Mouse (Mus musculus) kidney, embryonic 15.5 days (tissue): ENCODE measurements around the gene Slc27a1. TPM values are rescaled to one million over a fixed set of nuclear protein-coding genes. Genes with fewer than 3 reads are reported as not detected.

ENCODE experiments used
- ATAC-seq: fragments of 200-750 bp; cut with Nextera tagmentation; replicated peaks from 2 replicates; pipeline ENCODE4 v1.8.0; 2017; ENCODE audit warnings: moderate TSS enrichment; ENCODE audit not compliant: low FRiP score
- H3K27ac ChIP-seq: fragments of 300-500 bp; sonication (generic); 2 replicates; pipeline ENCODE4 v1.5.1; 2015; ENCODE audit warnings: mild to moderate bottlenecking, inconsistent platforms
- H3K27me3 ChIP-seq: fragments of 300-500 bp; sonication (generic); 2 replicates; pipeline ENCODE4 v1.6.1; 2015; ENCODE audit warnings: inconsistent platforms
- H3K36me3 ChIP-seq: fragments of 300-500 bp; sonication (generic); 2 replicates; pipeline ENCODE4 v1.6.1; 2015; ENCODE audit warnings: inconsistent platforms
- H3K4me1 ChIP-seq: fragments of 300-500 bp; sonication (generic); 2 replicates; pipeline ENCODE4 v1.6.1; 2015; ENCODE audit warnings: inconsistent platforms
- H3K4me2 ChIP-seq: fragments of 300-500 bp; sonication (generic); 2 replicates; pipeline ENCODE4 v1.6.1; 2015; ENCODE audit warnings: moderate library complexity, mild to moderate bottlenecking, inconsistent platforms
- H3K4me3 ChIP-seq: fragments of 300-500 bp; sonication (generic); replicated peaks from 2 replicates; pipeline ENCODE4 v1.5.1; 2015; ENCODE audit warnings: mild to moderate bottlenecking, inconsistent platforms
- H3K9ac ChIP-seq: fragments of 300-500 bp; sonication (generic); 2 replicates; pipeline ENCODE4 v1.6.1; 2015; ENCODE audit warnings: mild to moderate bottlenecking, inconsistent platforms
- H3K9me3 ChIP-seq: fragments of 300-500 bp; sonication (generic); replicated peaks from 2 replicates; pipeline ENCODE4 v1.6.1; 2016; ENCODE audit warnings: inconsistent platforms
- WGBS: fragments of 180-500 bp; shearing (Covaris S2); methylation state at CpG from one replicate; pipeline ENCODE4 v1.1.7; 2015; ENCODE audit warnings: mixed read lengths; 5-methylcytosine and 5-hydroxymethylcytosine counted together
- microRNA-seq: library from miRNA; unstranded; fragments of <30 nt; microRNA quantifications from one replicate; pipeline ENCODE4, GENCODE M21; 2016
- polyA plus RNA-seq: library from polyadenylated mRNA; unstranded; fragments of >200 nt; fragmentation: Nextera tagmentation; extraction: Ambion mirVana; gene quantifications from 2 replicates; pipeline ENCODE4 v1.2.1, GENCODE M21; 2015

Slc27a1 gene
- polyA plus RNA-seq, 1 experiment from 2014 or later = 45.3 TPM

GRCm38 (mm10) chr8:71630761-71631160, 62.1 kb downstream of the Slc27a1 start:
- H3K4me2 ChIP-seq = no peak overlapping the region
- WGBS = 84% methylated on average over 6 of the region's 6 CpGs
- H3K9ac ChIP-seq = no peak overlapping the region
- peaks cover 7% of the 10 kb centered on the region; the same call in 1 of the 2 replicates for H3K9me3 ChIP-seq
- no peak overlapping the region for H3K4me3 ChIP-seq
- H3K4me1 ChIP-seq = peaks cover 48% of the 10 kb centered on the region
- peaks cover 52% of the 10 kb centered on the region for H3K27me3 ChIP-seq
- no peak for ATAC-seq
- no peak overlapping the region for H3K27ac ChIP-seq
- H3K36me3 ChIP-seq = peaks cover 11% of the 10 kb centered on the region; the same call in 1 of the 2 replicates

GRCm38 (mm10) chr8:71631897-71632296, 63.2 kb downstream of the Slc27a1 start:
- 63% methylated on average over 2 of the region's 2 CpGs for WGBS
- Histone ChIP-seq H3K4me1 (peaks cover 48% of the 10 kb centered on the region), H3K27me3 (peaks cover 60% of the 10 kb centered on the region), H3K9ac (no peak overlapping the region), H3K4me3 (no peak overlapping the region), H3K27ac (no peak overlapping the region), H3K4me2 (no peak overlapping the region), H3K9me3 (peaks cover 7% of the 10 kb centered on the region; the same call in 1 of the 2 replicates), H3K36me3 (no peaks in the 10 kb centered on the region)
- ATAC-seq = no peak

GRCm38 (mm10) chr8:71633164-71633563, 64.5 kb downstream of the Slc27a1 start:
- no peak overlapping the region for H3K4me3 ChIP-seq
- H3K4me1 ChIP-seq = peaks cover 37% of the 10 kb centered on the region
- peak overlapping the region; percentile 56 for H3K4me2 ChIP-seq
- H3K36me3 ChIP-seq = no peaks in the 10 kb centered on the region
- H3K27ac ChIP-seq = no peak overlapping the region
- WGBS = 16% methylated on average over 19 of the region's 22 CpGs
- peaks cover 7% of the 10 kb centered on the region; the same call in 1 of the 2 replicates for H3K9me3 ChIP-seq
- H3K27me3 ChIP-seq = peaks cover 60% of the 10 kb centered on the region
- ATAC-seq = no peak
- no peak overlapping the region for H3K9ac ChIP-seq

GRCm38 (mm10) chr8:71633981-71634667, 65.4 kb downstream of the Slc27a1 start:
- H3K36me3 ChIP-seq = no peaks in the 10 kb centered on the region
- H3K9me3 ChIP-seq = peaks cover 7% of the 10 kb centered on the region; the same call in 1 of the 2 replicates
- peak; percentile 34 for ATAC-seq
- WGBS = 1% methylated on average over 26 of the region's 26 CpGs
- H3K27me3 ChIP-seq = peaks cover 60% of the 10 kb centered on the region
- peaks cover 28% of the 10 kb centered on the region for H3K4me1 ChIP-seq
- H3K4me3 ChIP-seq = peak overlapping the region; percentile 28
- H3K4me2 ChIP-seq = peak overlapping the region; percentile 56
- H3K9ac ChIP-seq = no peak overlapping the region
- H3K27ac ChIP-seq = no peak overlapping the region

Small RNAs within 50 kb of the gene (microRNA-seq; reads per million reads assigned to microRNA genes)
- gene Mir6769b = not detected

Other genes starting within 250 kb of the Slc27a1 start
- 103 and 105 TPM in 2 replicates for gene Use1, start 202.0 kb upstream of the Slc27a1 start, polyA plus RNA-seq
- 6.6 and 7.1 TPM in 2 replicates for gene Ocel1, start 197.6 kb upstream of the Slc27a1 start, polyA plus RNA-seq
- 96.1 and 99.9 TPM in 2 replicates for gene Nr2f6, start 186.9 kb upstream of the Slc27a1 start, polyA plus RNA-seq
- 19.1 and 22.3 TPM in 2 replicates for gene Ushbp1, start 173.1 kb upstream of the Slc27a1 start, polyA plus RNA-seq
- 117 and 118 TPM in 2 replicates for gene Babam1, start 172.0 kb upstream of the Slc27a1 start, polyA plus RNA-seq
- gene Ankle1, start 162.9 kb upstream of the Slc27a1 start, polyA plus RNA-seq = 46.7 and 57.1 TPM in 2 replicates
- gene Abhd8, start 105.2 kb upstream of the Slc27a1 start, polyA plus RNA-seq = 42.8 and 47.0 TPM in 2 replicates
- gene Mrpl34, start 103.9 kb upstream of the Slc27a1 start, polyA plus RNA-seq = 178 and 198 TPM in 2 replicates
- gene Dda1, start 99.7 kb upstream of the Slc27a1 start, polyA plus RNA-seq = 98.1 and 106 TPM in 2 replicates
- gene Ano8, start 82.9 kb upstream of the Slc27a1 start, polyA plus RNA-seq = 1.4 and 2.0 TPM in 2 replicates
- 21.3 and 22.9 TPM in 2 replicates for gene Gtpbp3, start 80.8 kb upstream of the Slc27a1 start, polyA plus RNA-seq
- 136 and 143 TPM in 2 replicates for gene Plvap, start 57.1 kb upstream of the Slc27a1 start, polyA plus RNA-seq
- gene Ccdc194, start 43.2 kb upstream of the Slc27a1 start, polyA plus RNA-seq = 0.52 and 1.2 TPM in 2 replicates
- gene Bst2, start 31.4 kb upstream of the Slc27a1 start, polyA plus RNA-seq = 50.2 and 53.0 TPM in 2 replicates
- 98.3 and 99.8 TPM in 2 replicates for gene Mvb12a, start 26.0 kb upstream of the Slc27a1 start, polyA plus RNA-seq
- gene Tmem221, start 10.0 kb upstream of the Slc27a1 start, polyA plus RNA-seq = 10.6 and 12.8 TPM in 2 replicates
- gene Nxnl1, start 2.3 kb upstream of the Slc27a1 start, polyA plus RNA-seq = 0.18 and 0.36 TPM in 2 replicates
- 232 and 247 TPM in 2 replicates for gene Pgls, start 23.3 kb downstream of the Slc27a1 start, polyA plus RNA-seq
- gene Fam129c, start 28.8 kb downstream of the Slc27a1 start, polyA plus RNA-seq = 4.7 and 5.6 TPM in 2 replicates
- gene Colgalt1, start 42.1 kb downstream of the Slc27a1 start, polyA plus RNA-seq = 67.7 and 78.0 TPM in 2 replicates
- 0.80 and 1.2 TPM in 2 replicates for gene Unc13a, start 102.9 kb downstream of the Slc27a1 start, polyA plus RNA-seq
- gene Jak3, start 107.4 kb downstream of the Slc27a1 start, polyA plus RNA-seq = 6.3 and 7.2 TPM in 2 replicates
- 1.2 and 1.7 TPM in 2 replicates for gene Insl3, start 120.3 kb downstream of the Slc27a1 start, polyA plus RNA-seq
- 2.8 and 3.9 TPM in 2 replicates for gene B3gnt3, start 132.9 kb downstream of the Slc27a1 start, polyA plus RNA-seq
- gene Fcho1, start 156.8 kb downstream of the Slc27a1 start, polyA plus RNA-seq = 6.3 and 6.5 TPM in 2 replicates